Mouse (Mus musculus) brain, embryonic 14.5 days (tissue): ENCODE results near the gene Cwc15. TPM values are rescaled to one million over a fixed set of nuclear protein-coding genes. Genes with fewer than 3 reads are reported as not detected.
"Not testable (repeated sequence)": the region's sequence is repeated elsewhere in the genome, so short reads cannot be mapped to it uniquely, and the experiment has no call there.

Source experiments
- DNase-seq: peaks from one replicate; pipeline ENCODE4 v3.0.0-alpha.2; 2011; ENCODE audit warnings: low read depth
- CTCF ChIP-seq: fragments of 200-500 bp; IDR thresholded peaks from 2 replicates; pipeline ENCODE4 v1.5.1; 2012; ENCODE audit warnings: inconsistent platforms, mild to moderate bottlenecking, moderate library complexity, borderline replicate concordance; ENCODE audit not compliant: insufficient read depth, insufficient read length; ENCODE audit errors: extremely low read depth
- POLR2A ChIP-seq: fragments of 200-500 bp; IDR thresholded peaks from 2 replicates; pipeline ENCODE4 v1.6.1; 2012; ENCODE audit warnings: mild to moderate bottlenecking, inconsistent platforms, borderline replicate concordance; ENCODE audit not compliant: poor library complexity, insufficient read depth, insufficient read length, severe bottlenecking; ENCODE audit errors: extremely low read depth
- polyA plus RNA-seq: library from polyadenylated mRNA; depleted of rRNA; stranded (reverse); fragments of >200 nt; gene quantifications from 2 replicates; pipeline ENCODE4 v1.2.3, GENCODE M21; 2012; rRNA removed

Gene Cwc15
- 68.1 and 77.7 TPM in 2 replicates for polyA plus RNA-seq

DNA sequence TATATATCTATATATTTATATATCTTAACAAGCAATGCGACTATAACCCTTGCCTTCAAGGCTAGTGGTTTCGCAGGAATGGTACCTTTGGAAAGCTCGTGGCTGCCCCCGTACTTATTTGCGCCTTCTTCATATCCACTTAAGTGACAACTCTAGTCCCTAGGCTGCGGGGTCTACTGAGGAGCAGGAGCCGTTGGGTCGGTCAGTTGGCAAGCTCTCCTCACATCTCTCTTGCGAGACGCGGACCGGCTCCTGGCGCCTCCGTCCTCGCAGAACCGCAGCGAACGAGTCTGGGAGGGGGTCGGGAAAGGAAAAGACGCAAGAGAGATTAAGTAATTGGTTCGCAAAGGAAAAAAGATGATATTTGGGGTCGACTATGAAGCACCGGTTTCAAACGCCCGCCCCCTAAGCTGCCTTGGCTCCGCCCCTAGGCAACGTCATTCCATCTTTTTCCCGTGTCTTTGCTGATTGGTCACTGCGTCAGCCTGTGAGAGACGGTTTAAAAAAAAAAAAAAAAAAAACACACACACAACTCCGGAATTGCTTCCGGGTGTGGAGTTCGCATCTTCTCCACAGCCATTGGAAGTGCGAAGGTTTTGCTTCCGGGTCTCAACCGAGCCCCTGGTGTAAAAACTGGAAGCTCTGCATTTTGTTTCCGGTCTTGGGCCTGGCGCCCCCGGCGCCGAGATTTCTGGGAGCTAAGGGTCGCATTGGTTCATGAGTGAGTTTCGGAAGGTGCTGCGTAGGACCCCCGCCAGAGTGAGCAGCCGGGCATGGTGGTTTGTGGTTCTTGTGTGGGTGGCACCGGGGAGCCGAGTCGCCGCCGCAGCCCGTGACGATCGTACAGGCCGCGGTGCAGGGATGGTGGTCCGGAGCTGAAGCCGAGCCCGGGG lies at the start of gene Cwc15, which contains the start of gene Kdm4d:
Gene Cwc15, plus strand, starts transcription at position 595 of the 893 bp plus-strand sequence.
Gene Kdm4d, minus strand, starts transcription at position 460 of the 893 bp plus-strand sequence.
- peak; percentile 100 for DNase-seq
- no peak for TF ChIP-seq CTCF
- peak; percentile 46; the same call in 1 of the 2 replicates for TF ChIP-seq POLR2A

GRCm38 (mm10) chr9:14451120-14451519 lies 49.3 kb upstream of the Cwc15 start:
- not testable (repeated sequence) for DNase-seq

DNA sequence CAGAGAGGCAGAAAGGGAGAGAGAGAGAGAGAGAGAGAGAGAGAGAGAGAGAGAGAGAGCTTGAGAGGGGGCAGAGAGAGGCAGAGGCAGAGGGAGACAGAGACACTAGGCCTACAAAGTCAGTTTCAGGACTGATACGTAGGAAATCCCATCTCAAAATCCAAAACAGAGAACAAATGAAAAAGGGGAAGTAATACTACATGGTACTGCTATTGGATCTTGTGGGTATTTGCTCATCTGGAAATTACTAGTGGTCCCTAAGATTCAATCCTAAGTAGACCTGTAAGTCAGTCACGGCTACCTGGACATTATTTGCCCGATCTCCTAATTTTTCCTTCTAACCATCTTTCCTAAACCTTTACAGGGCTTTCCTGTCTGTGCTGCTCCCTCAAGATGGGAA lies 44.1 kb upstream of the Cwc15 start:
- TF ChIP-seq POLR2A, result no peak
- TF ChIP-seq CTCF, result no peak
- DNase-seq, result no peak

DNA sequence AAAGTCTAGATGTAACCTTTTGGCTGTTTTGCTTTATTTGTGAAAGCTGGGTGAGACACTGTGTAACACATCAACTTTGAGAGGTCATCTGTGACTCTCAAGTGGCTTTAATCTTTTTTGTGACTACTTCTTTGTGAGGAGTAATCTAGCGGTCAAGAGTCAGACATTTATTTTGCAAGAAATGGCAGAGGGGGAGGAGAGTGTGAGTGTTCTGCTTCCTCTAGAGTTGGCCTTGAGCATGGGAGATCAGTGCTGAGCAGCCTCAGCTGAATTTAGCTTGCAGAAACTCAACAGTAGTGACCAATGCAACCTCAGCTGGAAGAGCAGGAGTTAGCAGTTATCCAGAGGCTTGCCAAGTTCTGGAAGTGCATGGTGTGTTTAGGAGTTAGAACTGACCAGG lies 37.9 kb upstream of the Cwc15 start:
- not testable (repeated sequence) for DNase-seq

DNA sequence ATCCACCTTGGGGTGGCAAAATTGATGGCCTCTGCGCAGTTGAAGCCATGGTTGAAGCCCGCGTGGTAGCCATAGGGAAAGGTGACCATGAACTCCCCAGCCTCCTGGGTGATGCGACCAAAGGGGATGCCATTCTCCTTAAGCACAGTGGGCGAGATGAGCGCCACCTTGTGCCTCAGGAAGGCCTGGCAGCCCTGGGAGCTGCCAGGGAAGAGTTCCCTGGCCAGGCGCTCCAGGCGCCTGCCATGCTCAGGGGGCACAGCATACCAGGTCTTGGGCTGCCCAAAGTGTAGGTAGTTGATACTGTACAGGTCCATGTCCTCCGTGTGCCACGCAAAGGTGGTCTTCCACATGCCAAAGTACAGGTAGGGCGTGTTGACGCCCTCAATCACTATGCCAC lies 36.7 kb upstream of the Cwc15 start:
- not testable (repeated sequence) for DNase-seq

DNA sequence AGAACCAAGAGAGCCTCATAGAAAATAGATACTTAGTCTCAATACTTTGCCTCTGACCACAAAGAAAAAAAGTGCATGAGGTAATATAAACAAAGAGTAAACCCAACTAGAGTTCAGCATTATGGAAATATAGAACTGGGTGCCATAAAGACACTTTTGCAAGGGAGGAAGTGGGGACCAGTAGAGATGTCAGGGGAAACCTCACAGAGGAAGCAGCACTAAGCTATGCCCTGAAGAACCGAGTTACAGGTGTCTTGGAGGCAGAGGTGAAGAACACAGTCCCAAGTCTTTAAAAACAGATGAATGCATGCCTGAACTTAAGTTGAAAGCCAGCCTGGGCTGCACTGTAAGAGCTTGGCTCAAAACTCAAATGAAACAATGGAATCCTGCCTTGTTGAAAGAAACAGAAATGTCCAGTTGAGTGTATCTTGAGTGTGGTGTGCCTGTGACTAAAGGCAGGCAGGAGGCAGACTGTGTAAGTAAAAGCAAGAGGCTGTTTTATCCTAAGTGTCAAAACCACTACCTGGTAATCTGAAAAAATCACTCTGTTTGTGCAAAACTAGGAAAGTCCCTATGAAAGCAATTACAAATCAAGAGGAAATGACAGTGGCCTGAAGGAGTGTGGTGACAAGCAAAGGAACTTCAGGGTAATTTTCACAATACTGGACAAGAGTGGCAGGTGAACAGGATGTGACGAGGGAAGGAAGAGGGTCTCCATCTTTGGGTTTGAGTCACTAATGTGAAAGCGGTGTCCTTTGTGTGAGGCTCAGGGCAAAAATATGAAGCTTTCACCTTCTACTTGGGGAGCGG lies 1.3 kb upstream of the Cwc15 start:
- no peak for TF ChIP-seq CTCF
- no peak for TF ChIP-seq POLR2A
- DNase-seq, result no peak

GRCm38 (mm10) chr9:14500916-14501424 lies 553 bp downstream of the Cwc15 start:
- TF ChIP-seq POLR2A (no peak), CTCF (no peak)
- no peak for DNase-seq

GRCm38 (mm10) chr9:14512633-14513445 lies 12.4 kb downstream of the Cwc15 start:
- TF ChIP-seq CTCF, result peak; percentile 72; the same call in 1 of the 2 replicates
- no peak for TF ChIP-seq POLR2A
- peak; percentile 76 for DNase-seq

DNA sequence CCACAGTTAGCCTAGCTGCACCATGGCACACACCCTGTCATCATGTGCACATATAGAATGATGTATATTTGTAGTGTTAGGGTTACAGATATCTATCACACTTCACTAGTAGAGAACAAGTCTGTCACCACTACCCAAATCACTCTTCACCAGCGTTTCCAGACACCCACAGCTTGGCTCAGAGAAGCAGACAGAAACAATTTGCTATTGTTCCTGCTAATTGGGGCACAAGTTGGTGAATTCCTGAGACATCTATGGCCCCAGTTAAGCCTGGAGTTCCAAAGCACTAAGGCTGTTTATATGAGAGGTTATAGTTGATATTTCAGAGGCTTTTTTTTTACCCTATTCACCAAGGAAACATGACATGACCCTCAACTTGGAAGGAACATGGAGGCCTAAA lies 16.9 kb downstream of the Cwc15 start:
- no peak for DNase-seq
- TF ChIP-seq POLR2A, result no peak
- no peak for TF ChIP-seq CTCF

GRCm38 (mm10) chr9:14518105-14518504 lies 17.7 kb downstream of the Cwc15 start:
- TF ChIP-seq POLR2A, result no peak
- TF ChIP-seq CTCF, result no peak
- DNase-seq, result peak; percentile 5

GRCm38 (mm10) chr9:14520971-14521670 lies 20.7 kb downstream of the Cwc15 start:
- no peak for TF ChIP-seq CTCF
- no peak for TF ChIP-seq POLR2A
- DNase-seq, result no peak

DNA sequence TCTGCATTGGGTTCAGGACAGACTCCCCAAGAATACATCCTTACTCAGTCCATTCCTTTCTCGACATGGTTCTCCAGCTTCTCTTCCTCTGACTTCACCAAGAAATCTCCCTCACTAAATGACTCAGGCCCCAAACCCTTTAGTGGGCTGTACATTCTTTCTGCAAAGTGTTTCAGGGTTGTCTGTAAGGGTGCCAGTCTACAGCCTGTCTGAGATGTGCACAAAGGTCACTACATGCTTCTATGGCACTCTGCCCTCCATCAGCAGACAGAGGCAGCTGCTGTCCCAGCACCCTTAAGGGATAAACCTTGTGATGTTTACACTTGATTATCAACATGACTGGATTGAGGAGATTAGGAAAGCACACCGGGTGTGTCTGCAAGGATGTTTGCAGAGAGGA lies 21.3 kb downstream of the Cwc15 start:
- DNase-seq, result no peak
- TF ChIP-seq CTCF (no peak), POLR2A (no peak)
